Mouse (Mus musculus): ENCODE measurements around the gene Sart3. TPM values are rescaled to one million over a fixed set of nuclear protein-coding genes. Genes with fewer than 3 reads are reported as not detected.
A peak's percentile ranks its signal among the peaks of the same experiment; 100 is the strongest.
"Not testable (repeated sequence)": the region's sequence is repeated elsewhere in the genome, so short reads cannot be mapped to it uniquely, and the experiment has no call there.

Sart3 gene
- polyA plus RNA-seq, 1 experiment from 2014 or later, result 47.9 TPM

GRCm38 (mm10) chr5:113777728-113778127 is 5.4 kb upstream of the Sart3 start:
- not testable (repeated sequence) for H3K9me3 ChIP-seq (replicated peaks); H3K27me3 ChIP-seq; H3K4me2 ChIP-seq (replicated peaks); H3K4me3 ChIP-seq (replicated peaks); H3K9ac ChIP-seq; ATAC-seq (ENCODE audit: insufficient number of reproducible peaks, low FRiP score, low TSS enrichment, low read depth); H3K27ac ChIP-seq (replicated peaks)
- peaks cover 32% of the 10 kb centered on the region for H3K4me1 ChIP-seq
- peaks cover 34% of the 10 kb centered on the region for H3K36me3 ChIP-seq
- WGBS, result 82% methylated on average over 8 of the region's 8 CpGs

GRCm38 (mm10) chr5:113776896-113777226 is 4.6 kb upstream of the Sart3 start:
- no peak overlapping the region for H3K27ac ChIP-seq (replicated peaks)
- peaks cover 28% of the 10 kb centered on the region for H3K4me1 ChIP-seq
- no peaks in the 10 kb centered on the region for H3K27me3 ChIP-seq
- no peak for ATAC-seq (ENCODE audit: insufficient number of reproducible peaks, low FRiP score, low TSS enrichment, low read depth)
- WGBS, result 89% methylated on average over 8 of the region's 8 CpGs
- H3K36me3 ChIP-seq, result peaks cover 34% of the 10 kb centered on the region
- H3K4me2 ChIP-seq (replicated peaks), result no peak overlapping the region
- H3K9me3 ChIP-seq (replicated peaks), result no peaks in the 10 kb centered on the region
- H3K4me3 ChIP-seq (replicated peaks), result no peak overlapping the region
- no peak overlapping the region for H3K9ac ChIP-seq

- Histone ChIP-seq H3K9me3 (replicated peaks) (no peaks in the 10 kb centered on the region), H3K27me3 (no peaks in the 10 kb centered on the region), H3K27ac (replicated peaks) (no peak overlapping the region; the same call in 1 of the 2 replicates), H3K4me1 (peaks cover 23% of the 10 kb centered on the region), H3K9ac (no peak overlapping the region), H3K36me3 (peaks cover 34% of the 10 kb centered on the region), H3K4me2 (replicated peaks) (no peak overlapping the region), H3K4me3 (replicated peaks) (no peak overlapping the region)
- no peak for ATAC-seq (ENCODE audit: insufficient number of reproducible peaks, low FRiP score, low TSS enrichment, low read depth)
- 88% methylated on average over 15 of the region's 15 CpGs for WGBS
Measured at GRCm38 (mm10) chr5:113776128-113776895, 4.0 kb upstream of the Sart3 start.

- Histone ChIP-seq H3K9me3 (replicated peaks) (no peaks in the 10 kb centered on the region), H3K4me2 (replicated peaks) (no peak overlapping the region), H3K27me3 (no peaks in the 10 kb centered on the region), H3K27ac (replicated peaks) (no peak overlapping the region), H3K4me1 (peaks cover 19% of the 10 kb centered on the region), H3K9ac (no peak overlapping the region), H3K36me3 (peaks cover 34% of the 10 kb centered on the region), H3K4me3 (replicated peaks) (no peak overlapping the region)
- WGBS, result 90% methylated on average over 10 of the region's 10 CpGs
- ATAC-seq (ENCODE audit: insufficient number of reproducible peaks, low FRiP score, low TSS enrichment, low read depth), result no peak
Measured at GRCm38 (mm10) chr5:113775585-113775984, 3.3 kb upstream of the Sart3 start.

- H3K27me3 ChIP-seq, result no peaks in the 10 kb centered on the region
- no peaks in the 10 kb centered on the region for H3K9me3 ChIP-seq (replicated peaks)
- peak overlapping the region; percentile 98 for H3K4me3 ChIP-seq (replicated peaks)
- H3K9ac ChIP-seq, result no peak overlapping the region
- ATAC-seq (ENCODE audit: insufficient number of reproducible peaks, low FRiP score, low TSS enrichment, low read depth), result no peak; the same call in 1 of the 2 replicates
- peaks cover 37% of the 10 kb centered on the region for H3K36me3 ChIP-seq
- H3K27ac ChIP-seq (replicated peaks), result no peak overlapping the region; the same call in 1 of the 2 replicates
- under 1% methylated on average over 7 of the region's 7 CpGs for WGBS
- H3K4me1 ChIP-seq, result peaks cover 28% of the 10 kb centered on the region
- H3K4me2 ChIP-seq (replicated peaks), result peak overlapping the region; percentile 91
Measured at GRCm38 (mm10) chr5:113773664-113774063, 1.4 kb upstream of the Sart3 start.

- ATAC-seq (ENCODE audit: insufficient number of reproducible peaks, low FRiP score, low TSS enrichment, low read depth), result peak; percentile 14; the same call in 1 of the 2 replicates
- Histone ChIP-seq H3K9ac (peak overlapping the region; percentile 59), H3K27me3 (no peaks in the 10 kb centered on the region), H3K36me3 (peaks cover 43% of the 10 kb centered on the region), H3K27ac (replicated peaks) (no peak overlapping the region; the same call in 1 of the 2 replicates), H3K9me3 (replicated peaks) (no peaks in the 10 kb centered on the region), H3K4me3 (replicated peaks) (peak overlapping the region; percentile 98), H3K4me2 (replicated peaks) (peak overlapping the region; percentile 91), H3K4me1 (peaks cover 28% of the 10 kb centered on the region)
- 2% methylated on average over 38 of the region's 38 CpGs for WGBS
Measured at GRCm38 (mm10) chr5:113772905-113773519, 702 bp upstream of the Sart3 start.

- Histone ChIP-seq H3K27ac (replicated peaks) (peak overlapping the region; percentile 98), H3K27me3 (no peaks in the 10 kb centered on the region), H3K9me3 (replicated peaks) (no peaks in the 10 kb centered on the region), H3K4me3 (replicated peaks) (peak overlapping the region; percentile 98), H3K4me1 (peaks cover 28% of the 10 kb centered on the region), H3K9ac (peak overlapping the region; percentile 97), H3K36me3 (peaks cover 48% of the 10 kb centered on the region), H3K4me2 (replicated peaks) (peak overlapping the region; percentile 91)
- peak; percentile 79 for ATAC-seq (ENCODE audit: insufficient number of reproducible peaks, low FRiP score, low TSS enrichment, low read depth)
- WGBS, result under 1% methylated on average over 96 of the region's 97 CpGs
Measured at GRCm38 (mm10) chr5:113771213-113772162, 822 bp downstream of the Sart3 start.

- no peak overlapping the region for H3K4me3 ChIP-seq (replicated peaks)
- WGBS, result 83% methylated on average over 8 of the region's 8 CpGs
Measured at GRCm38 (mm10) chr5:113768806-113769205, 3.5 kb downstream of the Sart3 start.

GRCm38 (mm10) chr5:113765641-113766526 is 6.4 kb downstream of the Sart3 start:
- peaks cover 63% of the 10 kb centered on the region for H3K36me3 ChIP-seq
- peaks cover 17% of the 10 kb centered on the region for H3K4me1 ChIP-seq
- no peak overlapping the region for H3K4me2 ChIP-seq (replicated peaks)
- H3K9me3 ChIP-seq (replicated peaks), result no peaks in the 10 kb centered on the region
- no peaks in the 10 kb centered on the region for H3K27me3 ChIP-seq
- WGBS, result 89% methylated on average over 13 of the region's 13 CpGs
- no peak overlapping the region for H3K4me3 ChIP-seq (replicated peaks)
- no peak overlapping the region for H3K27ac ChIP-seq (replicated peaks)
- no peak overlapping the region for H3K9ac ChIP-seq
- ATAC-seq (ENCODE audit: insufficient number of reproducible peaks, low FRiP score, low TSS enrichment, low read depth), result no peak

More at GRCm38 (mm10) chr5:113768806-113769205, 3.5 kb downstream of the Sart3 start:
- Histone ChIP-seq H3K27me3 (no peaks in the 10 kb centered on the region), H3K9ac (no peak overlapping the region), H3K4me1 (peaks cover 26% of the 10 kb centered on the region), H3K36me3 (peaks cover 36% of the 10 kb centered on the region), H3K27ac (replicated peaks) (no peak overlapping the region), H3K9me3 (replicated peaks) (no peaks in the 10 kb centered on the region), H3K4me2 (replicated peaks) (no peak overlapping the region)
- no peak for ATAC-seq (ENCODE audit: insufficient number of reproducible peaks, low FRiP score, low TSS enrichment, low read depth)

- ATAC-seq (ENCODE audit: insufficient number of reproducible peaks, low FRiP score, low TSS enrichment, low read depth), result no peak
- H3K9me3 ChIP-seq (replicated peaks), result no peaks in the 10 kb centered on the region
- H3K4me2 ChIP-seq (replicated peaks), result no peak overlapping the region
- peaks cover 3% of the 10 kb centered on the region for H3K4me1 ChIP-seq
- H3K27ac ChIP-seq (replicated peaks), result no peak overlapping the region
- H3K9ac ChIP-seq, result no peak overlapping the region
- WGBS, result 83% methylated on average over 7 of the region's 7 CpGs
- H3K27me3 ChIP-seq, result no peaks in the 10 kb centered on the region
- no peak overlapping the region for H3K4me3 ChIP-seq (replicated peaks)
- peaks cover 76% of the 10 kb centered on the region for H3K36me3 ChIP-seq
Measured at GRCm38 (mm10) chr5:113764426-113764825, 7.9 kb downstream of the Sart3 start.
